Mouse (Mus musculus) megakaryocyte-erythroid progenitor cell, adult 5 weeks (primary cell): ENCODE measurements around the gene 1700049E17Rik1. TPM values are rescaled to one million over a fixed set of nuclear protein-coding genes. Genes with fewer than 3 reads are reported as not detected.

Source experiments
- polyA plus RNA-seq: library from polyadenylated mRNA; stranded (reverse); fragments of >175 nt; gene quantifications from 2 replicates; pipeline ENCODE4 v1.2.3, GENCODE M21; 2012

The 1700049E17Rik1 gene
- polyA plus RNA-seq = not detected in 2 replicates

GRCm38 (mm10) chr14:41924649-41925048 is at the start of gene 1700049E17Rik1:
Gene 1700049E17Rik1, plus strand, starts transcription at chr14:41924949.

GRCm38 (mm10) chr14:41907190-41907589 is 17.6 kb upstream of the 1700049E17Rik1 start, which contains the start of gene Gm7980:
Gene Gm7980, minus strand, starts transcription at chr14:41907290.

GRCm38 (mm10) chr14:41943695-41944094 is 18.9 kb downstream of the 1700049E17Rik1 start, which contains the start of gene 1700024B05Rik:
Gene 1700024B05Rik, plus strand, starts transcription at chr14:41943995.

GRCm38 (mm10) chr14:41967827-41968226 is 43.1 kb downstream of the 1700049E17Rik1 start, which contains the start of gene Gm6401:
Gene Gm6401, minus strand, starts transcription at chr14:41967927.

Other genes with a start within 250 kb of the 1700049E17Rik1 start
- not detected in 2 replicates for gene Gm8068, start 223.1 kb upstream of the 1700049E17Rik1 start, polyA plus RNA-seq
- gene Gm7929, start 174.3 kb upstream of the 1700049E17Rik1 start, polyA plus RNA-seq = not detected in 2 replicates
- gene Gm47189, start 152.5 kb upstream of the 1700049E17Rik1 start, polyA plus RNA-seq = not detected in 2 replicates
- not detected in 2 replicates for gene Gm7980, start 17.7 kb upstream of the 1700049E17Rik1 start, polyA plus RNA-seq
- not detected in 2 replicates for gene 1700024B05Rik, start 19.0 kb downstream of the 1700049E17Rik1 start, polyA plus RNA-seq
- gene Gm6401, start 43.0 kb downstream of the 1700049E17Rik1 start, polyA plus RNA-seq = not detected in 2 replicates
- gene Gm3543, start 58.4 kb downstream of the 1700049E17Rik1 start, polyA plus RNA-seq = not detected in 2 replicates
- gene Gm7951, start 192.4 kb downstream of the 1700049E17Rik1 start, polyA plus RNA-seq = not detected in 2 replicates
- not detected in 2 replicates for gene Gm17027, start 237.7 kb downstream of the 1700049E17Rik1 start, polyA plus RNA-seq